Mouse (Mus musculus): Measurements from ENCODE around the gene Extl1.

Gene Extl1

DNA sequence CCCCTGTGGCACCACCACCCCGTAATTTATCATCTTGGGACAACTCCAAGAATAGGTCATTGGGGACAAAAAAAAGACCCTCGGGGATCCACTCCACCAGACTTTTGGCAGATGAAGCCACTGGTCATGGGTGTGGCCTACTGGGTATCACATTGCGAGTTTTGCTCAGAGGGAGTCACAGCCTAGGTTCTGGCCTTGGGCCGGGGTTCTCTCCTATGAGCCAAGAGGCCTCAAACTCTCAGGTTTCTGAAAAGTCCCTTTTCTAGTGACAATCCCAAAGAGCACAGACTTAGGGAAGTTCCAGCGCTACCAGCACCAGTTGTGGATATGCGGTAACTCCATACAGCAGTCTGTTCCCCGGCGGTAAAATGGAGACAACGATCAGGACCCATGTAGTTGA lies 73.0 kb downstream of the Extl1 start:
- DNase-seq, result no peak

DNA sequence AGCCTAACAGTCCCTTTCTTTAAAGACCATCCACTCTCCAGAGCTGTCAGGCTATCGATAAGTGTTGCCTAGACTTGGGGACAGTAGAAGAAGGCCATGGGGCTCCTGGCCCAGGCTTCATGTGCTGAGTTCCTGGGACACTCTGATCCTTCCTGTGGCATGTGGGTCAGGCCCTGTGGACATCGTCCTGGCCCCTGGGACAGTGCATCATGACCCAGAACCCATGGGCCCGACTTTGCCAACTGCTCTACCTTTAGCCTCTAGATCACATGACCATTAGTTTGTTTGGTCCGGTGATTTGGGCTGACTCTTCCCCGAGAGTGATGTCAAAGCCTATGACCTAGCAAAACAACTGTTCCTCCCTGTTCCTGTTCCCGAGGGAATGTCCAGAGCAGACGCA lies 73.5 kb downstream of the Extl1 start:
- DNase-seq, result no peak

DNA sequence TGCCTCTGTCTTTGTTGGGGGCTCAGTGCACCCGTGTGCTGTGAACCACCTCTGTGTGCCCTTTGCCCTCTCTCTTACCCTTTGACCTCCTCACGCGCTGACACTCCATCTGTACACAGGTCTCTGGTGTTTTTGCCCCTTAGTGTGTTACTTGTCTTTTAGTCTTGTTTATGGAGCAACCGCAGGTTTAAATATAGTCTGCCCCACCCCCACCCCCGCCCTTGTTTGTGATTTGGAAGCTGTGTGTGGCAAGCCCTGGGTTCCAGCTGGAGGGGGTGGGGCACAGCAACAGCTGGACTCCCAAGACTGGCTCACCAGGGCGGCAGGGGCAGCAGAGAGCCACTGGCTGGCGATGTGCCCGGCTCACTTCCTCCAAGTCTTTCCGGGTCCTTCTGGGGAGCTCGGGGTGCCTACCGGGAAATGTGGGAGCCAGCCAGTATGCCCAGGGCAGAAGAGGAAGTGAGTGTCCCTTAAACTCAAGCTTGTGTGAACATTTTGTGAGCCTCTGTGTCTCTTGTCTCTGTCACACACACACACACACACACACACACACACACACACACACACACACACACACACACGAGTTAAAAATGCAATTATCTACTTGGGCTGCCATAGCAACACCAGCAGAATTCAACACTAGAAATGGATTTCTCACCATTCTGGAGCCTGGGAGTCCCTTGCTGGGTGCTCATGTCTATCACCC lies 76.1 kb downstream of the Extl1 start:
- DNase-seq, result no peak

GRCm38 (mm10) chr4:134306963-134307362 lies 76.7 kb downstream of the Extl1 start:
- no peak for DNase-seq

All from cerebellum, adult 18-20 months (tissue).